Mouse (Mus musculus) forebrain, embryonic 10.5 days (tissue): ENCODE measurements around the gene Top1. TPM values are rescaled to one million over a fixed set of nuclear protein-coding genes. Genes with fewer than 3 reads are reported as not detected.
A peak's percentile ranks its signal among the peaks of the same experiment; 100 is the strongest.
"Not testable (repeated sequence)": the region's sequence is repeated elsewhere in the genome, so short reads cannot be mapped to it uniquely, and the experiment has no call there.

Experiments
- DNase-seq: peaks from one replicate; pipeline ENCODE4 v3.0.0-alpha.2; 2017; ENCODE audit warnings: low spot score; ENCODE audit errors: extremely low spot score
- H3K27ac ChIP-seq: fragments of 300-500 bp; sonication (generic); 2 replicates; pipeline ENCODE4 v1.5.1; 2016; ENCODE audit warnings: mild to moderate bottlenecking
- H3K27me3 ChIP-seq: fragments of 300-500 bp; sonication (generic); 2 replicates; pipeline ENCODE4 v1.6.1; 2016; ENCODE audit warnings: mild to moderate bottlenecking; ENCODE audit not compliant: poor library complexity, severe bottlenecking
- H3K36me3 ChIP-seq: fragments of 300-500 bp; sonication (generic); replicated peaks from 2 replicates; pipeline ENCODE4 v1.6.1; 2016; ENCODE audit warnings: mild to moderate bottlenecking, moderate library complexity
- H3K4me1 ChIP-seq: fragments of 300-500 bp; sonication (generic); 2 replicates; pipeline ENCODE4 v1.6.1; 2016
- H3K4me3 ChIP-seq: fragments of 300-500 bp; sonication (generic); 2 replicates; pipeline ENCODE4 v1.5.1; 2016; ENCODE audit warnings: mild to moderate bottlenecking, moderate library complexity
- H3K9me3 ChIP-seq: fragments of 300-500 bp; sonication (generic); 2 replicates; pipeline ENCODE4 v1.6.1; 2016; ENCODE audit warnings: mild to moderate bottlenecking, moderate library complexity
- WGBS: fragments of 180-500 bp; shearing (Covaris S2); methylation state at CpG from one replicate; pipeline ENCODE4 v1.1.7; 2016; 5-methylcytosine and 5-hydroxymethylcytosine counted together
- polyA plus RNA-seq: library from polyadenylated mRNA; unstranded; fragments of >200 nt; fragmentation: Nextera tagmentation; extraction: Ambion mirVana; gene quantifications from 2 replicates; pipeline ENCODE4 v1.2.1, GENCODE M21; 2016

Gene Top1
- polyA plus RNA-seq, 1 experiment from 2014 or later, result 113 TPM

DNA sequence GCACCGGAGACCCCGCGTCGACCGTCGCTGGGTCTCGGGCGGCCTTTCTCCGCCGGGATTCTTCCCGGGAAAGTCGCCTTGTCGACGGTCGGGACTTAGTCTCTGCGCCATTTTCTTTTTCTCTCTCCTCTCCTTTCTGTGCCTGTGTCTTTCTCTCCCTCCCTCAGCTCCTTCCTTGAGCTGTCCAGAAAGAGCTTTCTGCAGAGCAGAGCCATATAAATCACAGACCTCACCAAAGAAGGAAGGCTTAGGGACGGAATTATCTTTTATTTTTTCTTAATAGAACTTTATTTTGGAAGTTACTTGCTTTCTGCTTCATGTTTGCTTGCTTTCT, 1.1 kb downstream of the Top1 start:
- no peaks in the 10 kb centered on the region for H3K27me3 ChIP-seq
- no peaks in the 10 kb centered on the region for H3K9me3 ChIP-seq
- peaks cover 16% of the 10 kb centered on the region for H3K36me3 ChIP-seq
- WGBS, result under 1% methylated on average over 17 of the region's 17 CpGs
- peaks cover 41% of the 10 kb centered on the region for H3K4me1 ChIP-seq
- peak overlapping the region; percentile 100 for H3K27ac ChIP-seq
- peak overlapping the region; percentile 94 for H3K4me3 ChIP-seq
- DNase-seq, result no peak

DNA sequence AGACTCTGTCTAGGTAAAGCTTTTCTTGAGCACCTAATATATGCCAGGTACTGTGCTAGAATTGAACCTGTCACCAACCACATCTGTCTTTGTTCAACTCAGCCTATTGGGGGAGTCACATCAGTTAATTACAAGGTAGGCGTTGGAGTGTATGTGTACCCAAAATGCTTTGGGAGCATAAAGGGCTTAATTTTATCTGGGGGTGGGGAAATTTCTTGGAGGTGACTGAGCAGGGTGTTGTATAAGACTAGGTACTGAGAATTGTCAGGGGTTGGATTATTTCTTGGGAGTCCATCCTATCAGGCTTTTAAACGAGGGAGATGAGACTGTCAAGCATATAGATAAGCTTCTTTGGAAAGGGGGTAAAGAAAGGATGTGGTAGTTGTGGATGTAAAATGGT, 2.4 kb downstream of the Top1 start:
- WGBS, result 57% methylated on average over 2 of the region's 2 CpGs
- no peaks in the 10 kb centered on the region for H3K27me3 ChIP-seq
- H3K9me3 ChIP-seq, result no peaks in the 10 kb centered on the region
- H3K4me1 ChIP-seq, result peaks cover 41% of the 10 kb centered on the region
- no peak for DNase-seq
- peak overlapping the region; percentile 94 for H3K4me3 ChIP-seq
- H3K27ac ChIP-seq, result peak overlapping the region; percentile 100
- peaks cover 28% of the 10 kb centered on the region for H3K36me3 ChIP-seq

DNA sequence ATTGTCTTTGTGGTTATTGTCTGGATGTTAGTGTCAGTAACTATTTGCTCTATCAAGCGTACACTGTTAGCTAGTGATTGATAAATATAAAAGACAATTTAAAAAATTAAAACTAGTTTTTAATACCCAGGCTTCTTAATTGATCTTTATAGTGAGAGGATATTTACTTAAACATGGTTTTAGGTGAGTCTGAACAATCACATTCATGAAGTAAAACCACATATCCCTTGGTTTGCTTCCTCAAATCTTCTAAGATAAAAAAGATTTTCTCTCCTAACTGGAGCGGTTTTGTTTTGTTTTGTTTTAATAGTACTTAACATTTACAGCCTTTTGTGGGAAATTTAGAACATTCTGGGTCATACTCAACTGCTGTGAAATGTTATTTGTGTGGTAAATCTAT, 3.4 kb downstream of the Top1 start:
- Histone ChIP-seq H3K4me1 (peaks cover 41% of the 10 kb centered on the region), H3K36me3 (peaks cover 38% of the 10 kb centered on the region), H3K4me3 (peak overlapping the region; percentile 94), H3K9me3 (no peaks in the 10 kb centered on the region), H3K27me3 (no peaks in the 10 kb centered on the region), H3K27ac (no peak overlapping the region)
- 91% methylated on average over 2 of the region's 2 CpGs for WGBS
- DNase-seq, result no peak

DNA sequence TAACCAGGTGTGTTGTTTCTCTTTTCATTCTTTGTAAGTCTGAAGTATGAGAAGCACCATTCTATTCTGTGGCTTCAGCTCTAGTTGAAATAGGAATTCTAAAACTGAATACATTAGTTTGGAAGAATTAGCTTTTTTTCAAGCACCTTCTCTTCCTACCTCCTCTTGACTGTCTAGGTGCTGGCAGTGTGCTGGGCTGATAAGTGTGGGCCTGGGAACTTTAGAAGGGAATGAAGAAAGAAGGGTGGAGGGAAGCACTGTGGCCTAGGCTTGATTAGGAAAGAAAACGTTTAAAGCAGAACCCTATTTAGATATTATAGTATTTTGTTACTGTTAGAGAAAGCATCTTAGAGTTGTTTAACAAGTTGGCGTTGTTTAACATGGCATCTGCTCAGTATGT, 5.5 kb downstream of the Top1 start:
- Histone ChIP-seq H3K36me3 (peaks cover 59% of the 10 kb centered on the region), H3K4me3 (no peak overlapping the region), H3K27me3 (no peaks in the 10 kb centered on the region), H3K27ac (no peak overlapping the region), H3K9me3 (no peaks in the 10 kb centered on the region), H3K4me1 (peaks cover 36% of the 10 kb centered on the region)
- 91% methylated on average over 2 of the region's 2 CpGs for WGBS
- DNase-seq, result no peak

DNA sequence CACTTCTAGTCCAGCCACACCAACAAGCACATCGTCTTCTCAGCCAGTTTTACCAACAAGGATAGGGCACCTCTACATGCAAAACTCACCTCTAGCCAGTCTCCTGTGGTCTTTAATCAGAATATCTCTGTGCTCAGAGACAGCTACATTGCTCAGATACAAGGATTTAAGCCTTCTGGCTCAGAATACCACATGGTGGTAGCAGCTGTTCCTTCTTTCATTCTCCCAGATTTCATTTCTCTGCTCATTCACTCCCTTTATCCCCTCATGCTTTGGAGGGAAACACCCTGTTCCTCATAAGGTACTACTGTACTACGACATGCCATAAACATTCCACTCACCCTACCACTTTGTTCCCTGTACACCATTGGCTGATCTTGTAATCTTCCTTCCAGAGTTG, 7.5 kb downstream of the Top1 start:
- no peak for DNase-seq
- Histone ChIP-seq H3K4me1 (peaks cover 28% of the 10 kb centered on the region), H3K4me3 (no peak overlapping the region), H3K27ac (no peak overlapping the region), H3K36me3 (peaks cover 74% of the 10 kb centered on the region), H3K27me3 (no peaks in the 10 kb centered on the region), H3K9me3 (no peaks in the 10 kb centered on the region)
- WGBS, result 96% methylated on average over 2 of the region's 2 CpGs

DNA sequence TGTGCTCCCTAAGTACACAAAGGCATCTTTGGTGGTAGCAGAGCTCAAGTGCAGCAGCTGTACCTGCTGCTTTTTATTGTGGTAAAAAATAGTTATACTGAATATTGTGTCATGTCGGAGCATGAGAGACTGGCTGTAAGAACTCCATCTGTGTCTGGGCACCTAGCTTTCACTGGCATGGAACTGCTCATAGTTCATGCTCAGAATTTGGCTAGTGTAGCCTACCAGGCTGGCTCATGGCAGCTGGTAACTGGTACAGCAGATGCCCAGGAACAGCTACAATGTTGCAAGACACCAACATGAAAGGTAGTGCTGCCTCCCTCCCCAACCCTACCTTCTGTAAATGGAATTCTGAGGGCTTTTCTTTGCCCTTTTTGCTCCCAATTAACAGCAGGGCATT, 9.9 kb downstream of the Top1 start:
- Histone ChIP-seq H3K27ac (no peak overlapping the region), H3K4me1 (peaks cover 6% of the 10 kb centered on the region; the same call in 1 of the 2 replicates), H3K27me3 (no peaks in the 10 kb centered on the region), H3K36me3 (peaks cover 93% of the 10 kb centered on the region), H3K4me3 (no peak overlapping the region), H3K9me3 (no peaks in the 10 kb centered on the region)
- WGBS, result 96% methylated on average over 1 of the region's 1 CpGs
- DNase-seq, result no peak

DNA sequence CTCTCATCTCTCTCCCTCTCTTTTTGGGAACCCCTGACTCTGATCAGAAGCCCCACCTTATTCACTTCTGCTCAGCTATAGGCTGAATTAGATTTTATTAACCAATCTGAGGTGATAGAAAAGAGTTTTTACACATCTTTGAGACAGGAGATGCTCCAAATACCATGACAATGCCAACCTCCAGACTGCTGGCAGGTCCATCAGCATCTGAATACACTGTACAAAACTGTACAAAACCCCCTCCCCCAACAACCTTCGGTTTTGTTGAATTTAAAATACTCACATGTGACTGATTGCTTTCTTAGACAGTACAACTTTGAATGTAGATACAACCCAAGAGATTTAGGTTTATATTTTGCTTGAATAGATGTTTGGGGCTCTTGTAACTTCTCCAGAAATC, 10.5 kb downstream of the Top1 start:
- no peak for DNase-seq
- Histone ChIP-seq H3K27me3 (no peaks in the 10 kb centered on the region), H3K36me3 (peaks cover 95% of the 10 kb centered on the region), H3K4me1 (0 out of 2 replicates have a peak, but pooled peaks cover under 1% of the 10 kb centered on the region), H3K9me3 (no peaks in the 10 kb centered on the region), H3K4me3 (no peak overlapping the region), H3K27ac (no peak overlapping the region)
- 94% methylated on average over 1 of the region's 1 CpGs for WGBS

DNA sequence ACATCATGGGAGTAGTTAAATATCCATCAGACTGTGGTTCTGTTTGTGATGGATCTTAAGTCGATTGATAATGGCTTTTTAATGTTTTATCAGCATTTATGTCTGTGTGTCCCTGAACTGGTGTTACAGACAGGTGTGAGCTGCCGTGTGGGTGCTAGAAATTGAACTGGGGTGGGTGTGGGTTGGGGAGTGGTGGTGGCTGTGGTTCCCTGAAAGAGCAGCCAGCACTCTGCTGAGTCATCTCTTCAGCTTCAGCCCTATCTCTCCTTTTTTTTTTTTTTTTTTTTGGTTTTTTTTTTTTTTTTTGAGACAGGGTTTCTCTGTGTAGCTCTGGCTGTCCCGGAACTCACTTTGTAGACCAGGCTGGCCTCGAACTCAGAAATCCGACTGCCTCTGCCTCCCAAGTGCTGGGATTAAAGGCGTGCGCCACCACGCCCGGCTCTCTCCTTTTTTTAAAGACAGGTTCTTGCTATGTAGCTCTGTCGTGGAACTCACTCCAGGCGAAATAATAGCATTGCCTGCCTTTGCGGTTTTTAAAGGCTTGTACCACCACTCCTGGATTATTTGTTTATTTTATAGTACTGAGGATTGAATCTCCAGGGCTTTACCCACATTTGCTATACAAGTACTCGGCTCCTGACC, 12.2 kb downstream of the Top1 start:
- 95% methylated on average over 13 of the region's 13 CpGs for WGBS
- Histone ChIP-seq H3K9me3 (no peaks in the 10 kb centered on the region), H3K27ac (no peak overlapping the region), H3K4me3 (no peak overlapping the region), H3K27me3 (no peaks in the 10 kb centered on the region), H3K4me1 (no peaks in the 10 kb centered on the region), H3K36me3 (peaks cover 98% of the 10 kb centered on the region)
- no peak for DNase-seq

DNA sequence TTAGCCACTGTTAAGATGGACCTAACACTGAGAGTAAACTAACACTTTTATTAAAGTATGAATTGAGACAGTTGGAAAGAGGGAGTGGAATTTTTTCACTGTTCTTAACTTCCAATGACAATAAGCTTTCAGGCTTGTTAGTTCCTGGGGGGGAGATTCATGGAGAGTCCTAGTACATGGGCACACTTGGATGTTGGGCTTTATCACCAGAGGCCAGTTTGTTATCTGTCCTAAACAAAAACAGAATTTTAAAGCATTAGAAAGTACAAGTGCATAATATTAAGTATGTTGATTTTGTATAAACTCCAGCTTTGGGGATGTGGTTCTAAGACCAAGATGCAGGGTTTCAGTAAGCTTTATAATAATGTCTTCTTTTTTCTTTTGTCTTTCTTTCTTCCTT, 13.1 kb downstream of the Top1 start:
- peaks cover 97% of the 10 kb centered on the region for H3K36me3 ChIP-seq
- H3K27me3 ChIP-seq, result no peaks in the 10 kb centered on the region
- H3K4me1 ChIP-seq, result no peaks in the 10 kb centered on the region
- no peak overlapping the region for H3K27ac ChIP-seq
- DNase-seq, result no peak
- H3K9me3 ChIP-seq, result no peaks in the 10 kb centered on the region
- no peak overlapping the region for H3K4me3 ChIP-seq

DNA sequence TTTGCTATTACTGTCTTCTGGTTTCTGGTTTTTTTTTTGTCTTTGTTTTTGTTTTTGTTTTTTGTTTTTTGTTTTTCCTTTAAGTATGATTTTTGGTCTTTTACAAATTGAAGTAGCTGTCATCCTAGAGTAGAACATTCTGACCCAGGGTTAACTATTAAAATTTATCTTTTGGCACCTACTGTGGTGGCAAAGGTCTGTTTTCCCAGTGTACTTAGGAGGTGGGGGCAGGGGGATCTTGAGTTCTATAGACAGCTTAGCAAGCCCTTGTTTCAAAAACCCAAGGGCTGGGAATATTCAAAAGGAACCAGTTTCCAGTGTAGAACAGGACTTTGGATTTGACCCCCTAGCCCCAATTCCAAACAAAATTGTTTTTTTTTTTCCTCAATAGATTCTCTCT, 18.7 kb downstream of the Top1 start:
- H3K9me3 ChIP-seq, result no peaks in the 10 kb centered on the region
- no peak overlapping the region for H3K4me3 ChIP-seq
- H3K36me3 ChIP-seq, result peaks cover 54% of the 10 kb centered on the region
- no peaks in the 10 kb centered on the region for H3K4me1 ChIP-seq
- DNase-seq, result no peak
- no peak overlapping the region for H3K27ac ChIP-seq
- no peaks in the 10 kb centered on the region for H3K27me3 ChIP-seq

DNA sequence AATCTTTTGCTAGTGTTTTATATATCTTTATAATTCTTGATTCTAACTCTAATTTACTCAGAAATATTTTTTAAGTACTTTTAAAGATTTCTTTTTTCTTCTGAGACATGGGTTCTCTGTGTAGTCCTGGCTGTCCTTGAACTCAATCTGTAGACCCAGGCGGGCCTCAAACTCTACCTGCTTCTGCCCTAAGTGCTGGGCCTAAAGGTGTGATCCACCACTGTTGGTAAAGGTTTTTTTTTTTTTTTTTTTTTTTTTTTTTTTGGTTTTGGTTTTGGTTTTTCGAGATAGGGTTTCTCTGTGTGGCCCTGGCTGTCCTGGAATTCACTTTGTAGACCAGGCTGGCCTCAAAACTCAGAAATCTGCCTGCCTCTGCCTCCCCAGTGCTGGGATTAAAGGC, 19.3 kb downstream of the Top1 start:
- H3K4me3 ChIP-seq, H3K27me3 ChIP-seq, DNase-seq, H3K27ac ChIP-seq, H3K9me3 ChIP-seq, H3K4me1 ChIP-seq: not testable (repeated sequence)
- H3K36me3 ChIP-seq, result peaks cover 54% of the 10 kb centered on the region
- 95% methylated on average over 2 of the region's 2 CpGs for WGBS

DNA sequence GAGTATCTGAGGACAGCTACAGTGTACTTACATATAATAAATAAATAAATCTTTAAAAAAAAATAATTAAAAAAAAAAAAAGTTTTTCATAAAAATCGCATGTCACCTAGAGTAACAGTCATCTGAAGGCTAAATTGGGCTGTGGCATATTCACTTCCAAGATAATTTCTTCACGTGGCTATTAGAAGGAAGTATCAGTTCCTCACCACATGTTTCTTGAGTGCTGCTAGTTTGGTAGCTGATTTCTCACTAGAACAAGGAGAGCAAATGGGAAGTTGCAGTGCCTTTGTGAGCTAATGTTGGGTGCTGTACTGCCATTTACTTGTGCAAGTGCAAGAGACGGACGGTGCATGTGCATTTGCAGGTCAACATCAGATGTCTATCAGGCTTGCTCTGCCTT, 21.6 kb downstream of the Top1 start:
- DNase-seq, result no peak
- Histone ChIP-seq H3K9me3 (no peaks in the 10 kb centered on the region), H3K36me3 (peaks cover 56% of the 10 kb centered on the region), H3K4me1 (no peaks in the 10 kb centered on the region), H3K4me3 (no peak overlapping the region), H3K27ac (no peak overlapping the region), H3K27me3 (no peaks in the 10 kb centered on the region)
- 87% methylated on average over 4 of the region's 4 CpGs for WGBS

DNA sequence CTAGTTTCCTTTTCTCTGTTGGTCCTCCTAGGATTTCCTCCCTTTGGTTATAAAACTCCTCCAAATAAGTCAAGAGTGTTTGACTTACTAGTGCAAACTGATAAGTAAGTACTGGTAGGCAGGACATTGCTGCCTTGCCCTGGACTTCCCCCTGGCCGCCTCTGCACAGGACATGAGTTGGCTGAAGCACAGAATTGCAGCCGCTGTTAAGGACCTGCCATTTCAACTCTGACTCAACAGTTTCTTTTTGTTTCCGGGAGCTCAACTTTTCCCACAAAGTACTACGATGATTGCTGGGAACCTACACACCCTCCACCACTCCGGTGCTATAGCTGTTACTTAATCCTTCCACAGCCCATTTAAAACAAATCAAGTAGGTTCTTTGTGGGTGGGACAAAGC, 54.6 kb downstream of the Top1 start:
- Histone ChIP-seq H3K4me3 (no peak overlapping the region), H3K9me3 (no peaks in the 10 kb centered on the region), H3K27me3 (no peaks in the 10 kb centered on the region), H3K36me3 (peaks cover 93% of the 10 kb centered on the region), H3K27ac (no peak overlapping the region), H3K4me1 (no peaks in the 10 kb centered on the region)
- no peak for DNase-seq
- 85% methylated on average over 5 of the region's 5 CpGs for WGBS

DNA sequence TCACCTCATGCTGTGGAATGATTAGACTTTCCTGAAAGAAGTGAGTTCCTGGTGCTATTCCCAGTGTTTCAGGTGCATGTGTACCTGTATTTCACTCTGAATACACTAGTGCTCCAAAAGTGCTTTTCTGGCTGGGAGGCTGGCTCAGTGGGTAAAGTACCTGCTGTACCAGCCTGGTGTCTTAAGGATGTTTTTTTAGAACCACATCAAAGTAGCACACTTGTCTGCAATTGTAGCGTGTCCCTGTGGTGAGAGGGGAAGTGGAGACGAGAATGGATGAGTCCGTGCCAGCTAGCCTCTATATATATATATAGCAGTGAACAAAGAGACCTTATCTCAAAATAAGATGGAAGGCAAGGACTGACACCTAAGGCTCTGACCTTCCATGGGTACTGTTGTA, 55.9 kb downstream of the Top1 start:
- DNase-seq, result no peak
- no peaks in the 10 kb centered on the region for H3K27me3 ChIP-seq
- H3K27ac ChIP-seq, result no peak overlapping the region
- no peaks in the 10 kb centered on the region for H3K4me1 ChIP-seq
- peaks cover 95% of the 10 kb centered on the region for H3K36me3 ChIP-seq
- no peak overlapping the region for H3K4me3 ChIP-seq
- WGBS, result 91% methylated on average over 3 of the region's 3 CpGs
- no peaks in the 10 kb centered on the region for H3K9me3 ChIP-seq
